Mouse (Mus musculus): Measurements from ENCODE around the gene Slc45a1.

- no peak for TF ChIP-seq POLR2A (IDR thresholded peaks at IDR 0.05; ENCODE audit: borderline replicate concordance, low read depth, low read length)
- no peak for TF ChIP-seq CTCF (IDR thresholded peaks at IDR 0.05; ENCODE audit: low read depth, low read length)
These were observed 65.7 kb downstream of the Slc45a1 start for GRCm38 (mm10) chr4:150586275-150586674.

Measured in bone marrow macrophage, adult 2 months (primary cell).